Mouse (Mus musculus) liver, adult 2 months (tissue): ENCODE results near the gene Zfp747. TPM values are rescaled to one million over a fixed set of nuclear protein-coding genes. Genes with fewer than 3 reads are reported as not detected.
"Not testable (repeated sequence)": the region's sequence is repeated elsewhere in the genome, so short reads cannot be mapped to it uniquely, and the experiment has no call there.

ENCODE experiments used
- DNase-seq: peaks from one replicate; pipeline ENCODE4 v3.0.0-alpha.2; 2011; ENCODE audit warnings: low read depth, low spot score; ENCODE audit errors: extremely low read depth
- H3K27ac ChIP-seq: fragments of 200-500 bp; replicated peaks from 2 replicates; pipeline ENCODE4 v1.5.1; 2012; ENCODE audit warnings: low read depth, mild to moderate bottlenecking, control low read depth, inconsistent platforms, low read length; ENCODE audit not compliant: insufficient read depth
- H3K27me3 ChIP-seq: fragments of 200-500 bp; 2 replicates; pipeline ENCODE4 v1.6.1; 2012; ENCODE audit warnings: mild to moderate bottlenecking, moderate library complexity, low read length, inconsistent platforms; ENCODE audit not compliant: control insufficient read depth, insufficient read depth
- H3K36me3 ChIP-seq: fragments of 200-500 bp; 2 replicates; pipeline ENCODE4 v1.6.1; 2012; ENCODE audit warnings: low read length, inconsistent platforms; ENCODE audit not compliant: control insufficient read depth, insufficient read depth
- H3K4me1 ChIP-seq: fragments of 200-500 bp; 2 replicates; pipeline ENCODE4 v1.6.1; 2011; ENCODE audit warnings: low read length; ENCODE audit not compliant: control insufficient read depth, insufficient read depth
- H3K4me3 ChIP-seq: fragments of 200-500 bp; 2 replicates; pipeline ENCODE4 v1.5.1; 2011; ENCODE audit warnings: low read depth, mild to moderate bottlenecking, control low read depth, low read length, moderate library complexity; ENCODE audit not compliant: insufficient read depth
- H3K79me2 ChIP-seq: fragments of 200-500 bp; 2 replicates; pipeline ENCODE4 v1.6.1; 2012; ENCODE audit warnings: inconsistent platforms, mild to moderate bottlenecking, low read length, moderate library complexity; ENCODE audit not compliant: control insufficient read depth, insufficient read depth
- H3K9ac ChIP-seq: fragments of 200-500 bp; 2 replicates; pipeline ENCODE4 v1.6.1; 2012; ENCODE audit warnings: low read depth, mild to moderate bottlenecking, control low read depth, inconsistent platforms, low read length
- CTCF ChIP-seq: fragments of 200-500 bp; IDR thresholded peaks from 2 replicates; pipeline ENCODE4 v1.5.1; 2011; ENCODE audit warnings: low read depth, low read length, control low read depth
- POLR2A ChIP-seq: fragments of 200-500 bp; IDR thresholded peaks from 2 replicates; pipeline ENCODE4 v1.6.1; 2011; ENCODE audit warnings: low read length, control low read depth; ENCODE audit not compliant: insufficient read depth; ENCODE audit errors: extremely low read depth
- WGBS: fragments of 180-500 bp; shearing (Covaris S2); methylation state at CpG from one replicate; pipeline ENCODE4 v1.1.7; 2018; 5-methylcytosine and 5-hydroxymethylcytosine counted together
- polyA plus RNA-seq: library from polyadenylated mRNA; depleted of rRNA; stranded (reverse); fragments of >200 nt; gene quantifications from 2 replicates; pipeline ENCODE4 v1.2.3, GENCODE M21; 2012
- total RNA-seq: library from RNA; depleted of rRNA; stranded (reverse); fragments of >200 nt; gene quantifications from 2 replicates; pipeline ENCODE4 v1.2.3, GENCODE M21; 2014

Gene Zfp747
- total and polyA plus RNA-seq, 2 experiments: 3.7 to 4.0 TPM

DNA sequence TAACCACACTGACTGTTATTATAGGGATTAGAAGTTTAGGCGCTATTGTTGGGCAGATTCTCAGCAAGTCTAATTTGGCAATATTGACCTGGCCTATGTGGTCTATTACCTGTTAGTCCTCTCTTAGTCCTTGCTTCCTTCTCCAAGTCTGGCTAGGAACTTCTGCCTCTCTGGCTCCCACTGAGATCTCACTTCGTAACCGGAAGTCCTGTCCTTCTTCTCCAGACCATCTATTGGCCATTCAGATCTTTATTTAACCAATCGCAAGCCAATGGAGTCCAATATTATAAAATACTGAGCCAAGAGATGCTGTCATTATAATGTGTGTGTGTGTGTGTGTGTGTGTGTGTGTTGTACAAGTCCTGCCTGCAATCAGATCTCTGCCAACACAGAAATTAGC lies 11.7 kb downstream of the Zfp747 start:
- 59% methylated on average over 4 of the region's 4 CpGs for WGBS
- peak overlapping the region; percentile 74 for H3K4me3 ChIP-seq
- H3K79me2 ChIP-seq: no peaks in the 10 kb centered on the region
- H3K36me3 ChIP-seq: no peaks in the 10 kb centered on the region
- peaks cover 3% of the 10 kb centered on the region for H3K4me1 ChIP-seq
- DNase-seq: peak; percentile 67
- no peaks in the 10 kb centered on the region for H3K27me3 ChIP-seq
- peak overlapping the region; percentile 83 for H3K9ac ChIP-seq
- H3K27ac ChIP-seq: no peak overlapping the region; the same call in 1 of the 2 replicates
- TF ChIP-seq CTCF: no peak
- TF ChIP-seq POLR2A: no peak

DNA sequence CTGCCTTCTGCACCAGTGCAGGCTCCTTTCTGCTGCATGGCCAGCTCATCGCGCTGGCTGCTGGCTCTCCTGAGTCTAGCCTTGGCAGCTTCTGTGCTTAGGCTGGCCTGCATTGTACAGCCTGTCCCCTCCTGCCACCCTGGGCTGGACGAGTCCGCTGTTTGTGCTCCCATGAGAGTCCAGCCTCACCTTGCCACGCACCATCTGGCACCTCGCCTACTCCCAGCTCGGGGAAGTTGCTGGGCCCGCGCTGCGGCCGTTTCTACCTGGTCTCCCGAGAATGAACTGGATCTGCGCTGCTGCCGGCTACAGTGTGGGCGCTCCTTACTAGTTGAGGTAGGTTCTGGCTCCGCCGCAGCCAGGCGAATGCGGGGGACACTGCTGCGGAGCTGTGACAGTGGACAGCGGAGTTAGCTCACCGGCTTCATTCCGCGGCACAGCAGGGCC lies 12.4 kb downstream of the Zfp747 start:
- Histone ChIP-seq H3K9ac (peak overlapping the region; percentile 83), H3K4me3 (peak overlapping the region; percentile 74), H3K27me3 (no peaks in the 10 kb centered on the region), H3K4me1 (peaks cover 3% of the 10 kb centered on the region), H3K79me2 (no peaks in the 10 kb centered on the region), H3K36me3 (no peaks in the 10 kb centered on the region), H3K27ac (peak overlapping the region; percentile 60)
- DNase-seq: peak; percentile 74
- TF ChIP-seq CTCF: no peak
- TF ChIP-seq POLR2A: no peak
- WGBS: 12% methylated on average over 24 of the region's 24 CpGs

DNA sequence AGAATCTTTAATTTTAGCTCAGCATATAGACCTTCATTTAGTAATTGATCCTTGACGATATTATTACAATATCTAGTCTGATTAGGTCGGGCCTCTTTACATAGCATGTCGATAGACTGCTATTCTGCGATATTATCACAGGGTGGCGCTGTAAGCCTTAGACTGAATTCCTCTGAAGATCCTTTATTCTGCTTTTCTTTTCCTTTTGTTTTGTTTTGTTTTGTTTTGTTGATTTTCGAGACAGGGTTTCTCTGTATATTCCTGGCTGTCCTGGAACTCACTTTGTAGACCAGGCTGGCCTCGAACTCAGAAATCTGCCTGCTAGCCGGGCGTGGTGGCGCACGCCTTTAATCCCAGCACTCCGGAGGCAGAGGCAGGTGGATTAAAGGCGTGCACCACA lies 13.4 kb downstream of the Zfp747 start:
- H3K27me3 ChIP-seq, H3K79me2 ChIP-seq, H3K9ac ChIP-seq, H3K4me1 ChIP-seq, H3K27ac ChIP-seq, H3K36me3 ChIP-seq: not testable (repeated sequence)
- TF ChIP-seq CTCF: 0 out of 2 replicates have a peak, but pooled peaks have one; percentile 32
- peak; percentile 68 for DNase-seq
- WGBS: 17% methylated on average over 13 of the region's 13 CpGs
- peak overlapping the region; percentile 33; the same call in 1 of the 2 replicates for H3K4me3 ChIP-seq

DNA sequence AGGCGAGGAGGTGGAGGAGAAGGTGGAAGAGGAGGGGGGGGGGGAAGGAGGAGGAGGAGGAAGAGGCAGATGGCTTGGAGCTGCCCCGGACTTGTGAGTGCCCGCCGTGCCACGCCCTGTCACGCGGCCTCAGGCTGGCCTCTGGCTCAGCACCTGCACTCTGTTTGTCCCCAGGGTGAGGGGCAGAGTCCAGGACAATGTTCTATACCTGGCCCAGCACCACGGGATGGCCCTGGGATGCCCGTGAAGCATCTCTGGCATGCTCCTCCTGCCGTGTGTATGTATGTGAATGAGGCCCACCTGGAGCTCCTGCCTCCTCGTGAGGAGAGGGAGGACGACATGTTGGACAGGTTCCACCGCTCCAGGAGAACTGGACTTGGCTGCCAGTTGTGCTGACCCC lies 14.4 kb downstream of the Zfp747 start:
- H3K27ac ChIP-seq: no peak overlapping the region
- no peak for TF ChIP-seq POLR2A
- H3K36me3 ChIP-seq: no peaks in the 10 kb centered on the region
- DNase-seq: peak; percentile 88
- H3K79me2 ChIP-seq: no peaks in the 10 kb centered on the region
- H3K4me1 ChIP-seq: peaks cover 5% of the 10 kb centered on the region
- H3K4me3 ChIP-seq: no peak overlapping the region
- no peaks in the 10 kb centered on the region for H3K27me3 ChIP-seq
- whole genome bisulfite sequencing: 12% methylated on average over 13 of the region's 13 CpGs
- no peak overlapping the region for H3K9ac ChIP-seq

DNA sequence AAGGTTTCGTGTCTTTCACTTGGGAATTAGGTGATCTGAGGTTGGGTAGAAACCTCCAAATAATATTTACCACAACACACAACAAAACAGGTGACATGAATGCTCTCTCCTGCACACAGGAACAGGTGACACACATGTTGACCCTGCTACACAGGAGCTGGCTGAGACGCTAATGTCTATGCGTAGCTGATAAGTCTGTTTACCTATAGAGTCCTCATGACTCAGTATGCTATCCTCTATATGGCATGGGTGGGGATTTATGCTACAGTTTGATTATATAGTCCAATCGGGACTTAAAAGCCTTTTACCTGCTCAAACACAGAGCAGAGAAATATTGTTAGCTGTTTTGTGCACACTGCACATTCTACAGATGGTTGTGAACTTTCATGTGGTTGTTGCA lies 15.6 kb downstream of the Zfp747 start:
- DNase-seq: no peak
- peaks cover 5% of the 10 kb centered on the region for H3K4me1 ChIP-seq
- H3K27ac ChIP-seq: no peak overlapping the region
- 69% methylated on average over 4 of the region's 4 CpGs for WGBS
- H3K4me3 ChIP-seq: no peak overlapping the region
- no peak for TF ChIP-seq POLR2A
- no peak for TF ChIP-seq CTCF
- no peak overlapping the region for H3K9ac ChIP-seq
- no peaks in the 10 kb centered on the region for H3K27me3 ChIP-seq
- H3K36me3 ChIP-seq: no peaks in the 10 kb centered on the region
- H3K79me2 ChIP-seq: no peaks in the 10 kb centered on the region

DNA sequence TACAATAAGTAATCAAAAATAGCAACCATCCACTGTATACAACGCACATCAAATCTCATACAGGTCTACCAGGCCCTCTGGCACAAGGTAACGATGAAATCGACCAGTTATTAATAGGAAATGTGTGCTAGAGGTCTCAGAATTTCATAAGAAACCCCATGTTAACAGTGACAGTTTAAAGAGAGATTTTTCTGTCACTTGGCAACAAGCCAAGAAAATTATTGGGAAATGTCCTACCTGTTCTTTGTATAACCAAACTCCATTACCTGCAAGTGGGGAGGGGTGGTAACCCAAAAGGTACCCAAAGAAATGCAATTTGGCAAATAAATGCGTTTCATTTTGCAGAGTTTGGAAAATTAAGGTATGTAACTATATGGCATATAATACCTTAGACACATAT lies 17.4 kb downstream of the Zfp747 start:
- TF ChIP-seq POLR2A (no peak), CTCF (no peak)
- Histone ChIP-seq H3K9ac (no peak overlapping the region), H3K27ac (no peak overlapping the region), H3K4me1 (peaks cover 5% of the 10 kb centered on the region), H3K27me3 (no peaks in the 10 kb centered on the region), H3K4me3 (no peak overlapping the region), H3K36me3 (no peaks in the 10 kb centered on the region), H3K79me2 (no peaks in the 10 kb centered on the region)
- peak; percentile 68 for DNase-seq
- 17% methylated on average over 4 of the region's 4 CpGs for WGBS

DNA sequence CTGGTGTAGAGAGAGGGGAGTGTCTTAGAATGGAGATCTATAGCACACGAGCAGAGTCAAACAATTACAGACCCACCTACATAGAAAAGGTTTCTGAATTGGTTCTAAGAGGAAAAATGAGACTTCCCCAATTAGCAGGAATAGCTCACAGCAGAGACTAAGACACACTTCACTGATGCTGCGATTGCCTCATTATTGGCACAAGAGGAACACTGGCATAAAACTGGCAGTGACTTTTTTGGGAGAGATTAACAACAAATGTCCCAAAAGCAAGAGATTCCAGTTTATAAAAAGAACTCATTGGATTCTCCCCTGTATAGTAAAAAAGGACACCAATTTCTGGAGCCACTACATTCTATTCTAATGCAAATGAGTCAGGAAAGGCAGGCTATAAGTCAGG lies 18.0 kb downstream of the Zfp747 start:
- Histone ChIP-seq H3K4me1 (peaks cover 5% of the 10 kb centered on the region), H3K27ac (no peak overlapping the region), H3K27me3 (no peaks in the 10 kb centered on the region), H3K36me3 (no peaks in the 10 kb centered on the region), H3K79me2 (no peaks in the 10 kb centered on the region), H3K4me3 (no peak overlapping the region), H3K9ac (no peak overlapping the region)
- no peak for TF ChIP-seq POLR2A
- TF ChIP-seq CTCF: no peak
- WGBS: 35% methylated on average over 2 of the region's 2 CpGs
- peak; percentile 78 for DNase-seq
